Mouse (Mus musculus): ENCODE results near the gene Krtap20-2. TPM values are rescaled to one million over a fixed set of nuclear protein-coding genes. Genes with fewer than 3 reads are reported as not detected.
"Not testable (repeated sequence)": the region's sequence is repeated elsewhere in the genome, so short reads cannot be mapped to it uniquely, and the experiment has no call there.

The Krtap20-2 gene
- polyA plus RNA-seq (2017; shearing (Covaris generic)) = not detected

- no peak for ATAC-seq
Measured at GRCm38 (mm10) chr16:89205561-89205960, at the start of gene Krtap20-2. Krtap20-2 (plus strand) TSS chr16:89205861.

- no peak for ATAC-seq
Measured at GRCm38 (mm10) chr16:89157652-89158051, 48.0 kb upstream of the Krtap20-2 start, which contains the start of gene Gm9789. Gm9789 (plus strand) TSS chr16:89157952.

GRCm38 (mm10) chr16:89169190-89169589 lies 36.5 kb upstream of the Krtap20-2 start, which contains the start of gene Gm7735:
Gm7735 (plus strand) TSS chr16:89169490.
- ATAC-seq = not testable (repeated sequence)

- ATAC-seq = no peak
Measured at GRCm38 (mm10) chr16:89174435-89174834, 31.2 kb upstream of the Krtap20-2 start, which contains the start of gene 1110057P08Rik. 1110057P08Rik (plus strand) TSS chr16:89174735.

- no peak for ATAC-seq
Measured at GRCm38 (mm10) chr16:89188621-89189020, 17.0 kb upstream of the Krtap20-2 start.

Other genes with a start within 250 kb of the Krtap20-2 start
- gene Krtap16-3, start 243.0 kb upstream of the Krtap20-2 start, polyA plus RNA-seq (2017; shearing (Covaris generic)) = not detected
- gene Krtap22-2, start 195.1 kb upstream of the Krtap20-2 start, polyA plus RNA-seq (2017; shearing (Covaris generic)) = not detected
- gene Gm10229, start 190.6 kb upstream of the Krtap20-2 start, polyA plus RNA-seq (2017; shearing (Covaris generic)) = not detected
- not detected for gene Krtap6-1, start 174.2 kb upstream of the Krtap20-2 start, polyA plus RNA-seq (2017; shearing (Covaris generic))
- gene Gm10228, start 164.4 kb upstream of the Krtap20-2 start, polyA plus RNA-seq (2017; shearing (Covaris generic)) = not detected
- gene Krtap6-5, start 158.0 kb upstream of the Krtap20-2 start, polyA plus RNA-seq (2017; shearing (Covaris generic)) = not detected
- gene 1110025L11Rik, start 141.9 kb upstream of the Krtap20-2 start, polyA plus RNA-seq (2017; shearing (Covaris generic)) = not detected
- not detected for gene Krtap6-3, start 121.8 kb upstream of the Krtap20-2 start, polyA plus RNA-seq (2017; shearing (Covaris generic))
- not detected for gene Gm6358, start 65.0 kb upstream of the Krtap20-2 start, polyA plus RNA-seq (2017; shearing (Covaris generic))
- gene Gm10061, start 54.8 kb upstream of the Krtap20-2 start, polyA plus RNA-seq (2017; shearing (Covaris generic)) = not detected
- gene Gm9789, start 47.9 kb upstream of the Krtap20-2 start, polyA plus RNA-seq (2017; shearing (Covaris generic)) = not detected
- gene Gm7735, start 36.4 kb upstream of the Krtap20-2 start, polyA plus RNA-seq (2017; shearing (Covaris generic)) = not detected
- gene 1110057P08Rik, start 31.1 kb upstream of the Krtap20-2 start, polyA plus RNA-seq (2017; shearing (Covaris generic)) = not detected
- not detected for gene Krtap21-1, start 198.0 kb downstream of the Krtap20-2 start, polyA plus RNA-seq (2017; shearing (Covaris generic))
- gene Krtap6-2, start 214.2 kb downstream of the Krtap20-2 start, polyA plus RNA-seq (2017; shearing (Covaris generic)) = not detected

Measured in CD4-positive, CD25-positive, alpha-beta regulatory T cell, adult 4 months (primary cell).